Mouse (Mus musculus): ENCODE results near the gene Sptbn2.
"Not testable (repeated sequence)": the region's sequence is repeated elsewhere in the genome, so short reads cannot be mapped to it uniquely, and the experiment has no call there.

Gene Sptbn2

DNA sequence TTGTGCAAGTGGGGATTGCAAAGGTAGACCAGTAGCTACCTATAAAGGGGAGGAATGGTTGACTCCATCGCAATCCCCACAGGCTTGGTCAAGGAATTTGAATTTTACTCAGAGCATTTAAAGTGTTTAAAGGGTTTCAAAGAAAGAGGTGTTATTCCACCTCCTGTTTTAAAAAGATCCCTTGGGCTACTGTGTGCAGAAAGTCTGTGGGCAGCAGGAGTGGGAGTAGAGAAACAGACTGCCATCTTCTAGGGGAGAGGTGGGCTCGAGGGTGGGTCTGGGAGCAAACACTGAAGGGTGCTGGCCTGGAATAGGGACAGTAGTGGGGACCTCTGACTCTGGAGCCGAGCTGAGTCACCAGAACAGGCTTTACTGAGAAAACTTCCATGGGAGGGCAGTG lies 22.1 kb downstream of the Sptbn2 start:
- no peak for DNase-seq

- DNase-seq, result no peak
Measured at GRCm38 (mm10) chr19:4737866-4738265, 26.9 kb downstream of the Sptbn2 start.

GRCm38 (mm10) chr19:4739053-4739452 lies 28.1 kb downstream of the Sptbn2 start:
- no peak for DNase-seq

- DNase-seq, result no peak
Measured at GRCm38 (mm10) chr19:4739762-4740161, 28.8 kb downstream of the Sptbn2 start.

DNA sequence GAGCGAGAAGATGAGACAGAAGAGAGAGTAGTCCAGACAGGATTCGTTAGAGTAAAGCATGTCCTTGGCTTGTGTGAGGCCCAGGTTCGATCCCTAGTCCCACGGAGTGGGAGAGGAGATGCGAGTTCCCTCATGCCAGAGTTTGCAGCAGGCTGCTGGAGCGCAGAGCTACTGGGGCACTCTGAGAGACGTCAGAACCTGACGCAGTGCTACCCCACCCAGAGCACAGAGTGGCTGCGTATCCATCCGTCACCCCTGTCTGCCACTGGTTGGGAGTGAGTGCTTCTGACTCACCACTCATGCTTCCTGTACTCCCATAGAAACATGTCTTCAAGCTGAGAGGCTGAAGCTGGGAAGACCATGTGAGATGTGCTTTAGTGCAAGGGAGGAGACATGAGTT lies 30.5 kb downstream of the Sptbn2 start:
- no peak for DNase-seq

- no peak for DNase-seq
Measured at GRCm38 (mm10) chr19:4742229-4742628, 31.3 kb downstream of the Sptbn2 start.

DNA sequence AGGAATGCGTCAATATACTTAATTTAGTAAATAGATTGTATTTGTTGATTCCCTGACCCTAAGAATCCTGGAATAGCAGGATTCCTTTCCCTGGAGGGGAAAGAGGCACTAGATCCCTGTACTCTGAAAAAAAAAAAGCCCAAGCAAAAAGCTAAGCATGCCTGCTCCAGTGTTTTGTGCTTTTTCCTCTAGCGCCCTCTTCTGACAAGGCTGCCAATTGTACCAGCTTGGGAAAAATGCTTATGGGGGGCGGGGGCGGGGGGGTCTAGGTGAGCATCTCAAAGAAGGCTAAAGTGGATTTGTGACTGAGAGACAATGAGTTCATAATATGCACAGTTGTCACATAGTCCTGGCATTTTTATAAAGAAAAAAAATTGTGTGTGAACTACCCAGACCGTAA lies 32.6 kb downstream of the Sptbn2 start:
- DNase-seq, result no peak

GRCm38 (mm10) chr19:4744026-4744425 lies 33.1 kb downstream of the Sptbn2 start:
- DNase-seq, result no peak

- DNase-seq, result no peak
Measured at GRCm38 (mm10) chr19:4745057-4745456, 34.1 kb downstream of the Sptbn2 start.

GRCm38 (mm10) chr19:4745681-4746080 lies 34.7 kb downstream of the Sptbn2 start:
- DNase-seq, result no peak

GRCm38 (mm10) chr19:4746611-4747010 lies 35.6 kb downstream of the Sptbn2 start:
- no peak for DNase-seq

DNA sequence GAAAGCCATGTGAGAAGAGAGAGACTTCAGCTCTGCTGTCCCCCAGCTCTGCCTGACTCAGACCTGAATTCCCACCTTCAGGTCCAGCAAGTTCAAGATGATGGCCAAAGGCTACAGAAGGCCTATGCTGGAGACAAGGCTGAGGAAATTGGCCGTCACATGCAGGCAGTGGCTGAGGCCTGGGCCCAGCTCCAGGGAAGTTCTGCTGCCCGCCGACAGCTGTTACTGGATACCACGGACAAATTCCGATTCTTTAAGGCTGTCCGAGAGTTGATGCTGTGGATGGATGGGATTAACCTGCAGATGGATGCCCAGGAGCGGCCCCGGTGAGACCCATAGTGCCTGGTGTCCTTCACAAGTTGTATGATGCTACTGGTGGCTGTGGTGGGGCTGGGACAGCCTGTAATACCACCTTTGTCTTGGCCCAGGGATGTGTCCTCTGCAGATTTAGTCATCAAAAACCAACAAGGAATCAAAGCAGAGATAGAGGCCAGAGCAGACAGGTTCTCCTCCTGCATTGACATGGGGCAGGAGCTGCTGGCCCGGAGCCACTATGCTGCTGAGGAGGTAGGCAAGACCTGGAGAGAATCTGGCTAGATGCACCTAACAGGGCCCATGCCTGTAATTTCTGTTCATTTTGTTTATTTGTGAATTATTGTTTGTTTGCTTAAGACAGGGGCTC lies 36.8 kb downstream of the Sptbn2 start:
- DNase-seq, result no peak

DNA sequence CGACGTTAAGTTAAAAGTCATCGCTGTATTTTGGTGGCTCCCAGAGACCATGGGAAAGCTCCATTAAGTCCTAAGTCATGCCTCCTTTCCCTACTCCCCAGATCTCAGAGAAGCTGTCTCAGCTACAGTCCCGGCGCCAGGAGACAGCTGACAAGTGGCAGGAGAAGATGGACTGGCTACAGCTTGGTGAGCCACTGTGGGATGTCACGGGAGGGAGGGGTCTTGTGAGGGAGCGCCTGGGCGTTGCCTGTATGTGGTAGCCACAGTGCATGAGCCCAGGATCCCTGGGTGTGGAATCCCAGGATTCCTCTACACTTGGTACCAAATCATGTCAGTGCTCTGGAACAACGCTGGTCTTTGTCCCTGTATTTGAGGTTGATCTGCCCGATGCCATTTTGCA lies 37.5 kb downstream of the Sptbn2 start:
- no peak for DNase-seq

- no peak for DNase-seq
Measured at GRCm38 (mm10) chr19:4749975-4750374, 39.0 kb downstream of the Sptbn2 start.

- peak; percentile 78 to 89 for DNase-seq
Measured at GRCm38 (mm10) chr19:4755565-4756192, 44.7 kb downstream of the Sptbn2 start.

DNA sequence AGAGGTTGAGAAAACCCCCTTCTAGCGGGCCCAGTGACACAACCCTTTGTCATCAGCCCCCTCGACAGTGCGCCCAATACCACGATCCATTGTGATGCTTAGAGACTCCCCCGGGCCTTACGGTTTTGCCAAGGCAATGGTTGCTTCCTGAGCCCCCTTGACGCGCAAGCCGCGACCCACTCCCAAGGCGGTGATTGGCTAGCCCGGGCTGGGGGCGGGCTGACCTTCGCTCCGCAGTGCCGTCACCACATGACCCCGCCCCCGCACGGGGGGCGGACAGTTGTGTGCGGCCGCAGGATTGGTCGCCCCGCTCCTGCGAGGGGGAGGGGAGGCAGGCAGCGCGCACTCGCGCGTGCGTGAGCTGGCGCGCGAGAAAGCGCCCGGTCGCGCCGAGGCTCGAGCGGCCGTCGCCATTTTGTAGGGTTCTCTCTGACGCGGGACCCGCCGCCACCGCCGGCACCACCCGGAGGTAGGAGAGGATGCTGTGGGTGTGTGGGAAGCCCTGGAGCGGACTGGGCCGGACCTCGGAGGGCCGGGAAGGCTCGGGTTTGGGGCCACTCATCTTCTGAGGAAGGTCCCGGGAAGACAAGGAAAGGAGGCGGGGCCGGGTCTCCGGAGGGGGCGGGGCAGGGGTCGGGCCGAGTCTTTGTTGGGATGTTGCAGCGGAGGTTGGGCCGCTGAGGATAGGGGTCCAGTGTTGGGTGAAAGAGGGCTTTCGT lies 45.4 kb downstream of the Sptbn2 start, which contains the start of gene Rbm4b:
Gene Rbm4b, plus strand, starts transcription at position 305 of the 719 bp plus-strand sequence.
- peak; percentile 95 to 97 for DNase-seq

GRCm38 (mm10) chr19:4756921-4757320 lies 46.0 kb downstream of the Sptbn2 start:
- DNase-seq, result no peak

GRCm38 (mm10) chr19:4760544-4760943 lies 49.6 kb downstream of the Sptbn2 start:
- not testable (repeated sequence) for DNase-seq

DNA sequence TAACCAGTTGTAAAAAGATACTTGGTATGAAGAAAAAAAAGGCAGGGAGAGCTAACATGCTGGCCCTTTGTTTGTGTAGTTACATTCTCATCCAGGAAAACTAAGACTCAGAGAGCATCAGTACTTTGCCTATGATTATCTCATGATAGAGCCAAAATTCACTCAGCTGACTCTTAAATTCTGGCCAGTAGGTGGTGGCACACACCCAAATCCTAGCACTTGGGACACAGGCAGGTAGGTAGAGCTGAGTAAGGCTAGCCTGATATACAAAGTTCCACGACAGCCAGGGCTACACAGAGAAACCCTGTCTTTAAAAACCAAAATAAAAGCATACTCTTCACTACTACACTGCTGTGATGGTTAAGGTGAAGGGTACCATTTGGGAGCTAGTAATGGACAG lies 51.9 kb downstream of the Sptbn2 start:
- DNase-seq, result no peak

GRCm38 (mm10) chr19:4767507-4768148 lies 56.7 kb downstream of the Sptbn2 start:
- no peak for DNase-seq

GRCm38 (mm10) chr19:4772785-4773184 lies 61.8 kb downstream of the Sptbn2 start:
- DNase-seq, result no peak

DNA sequence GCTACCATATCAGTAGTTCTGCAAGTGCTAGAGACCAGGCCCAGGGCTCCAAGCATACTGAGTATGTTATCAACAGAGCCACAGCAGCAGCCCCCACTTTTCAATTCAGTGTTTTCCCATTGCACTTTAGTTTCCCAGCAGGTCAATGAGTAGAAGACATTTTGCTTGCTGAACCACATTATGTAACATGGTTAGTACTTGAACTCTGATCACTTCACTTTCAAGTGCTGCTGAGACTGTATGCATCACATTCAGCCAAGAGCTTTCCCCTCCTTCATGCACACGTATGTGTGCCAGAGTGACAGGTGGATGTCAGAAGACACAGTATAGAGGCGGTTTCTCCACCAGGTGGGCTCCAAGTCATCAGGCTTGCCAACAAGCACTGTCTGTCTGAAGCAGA lies 71.9 kb downstream of the Sptbn2 start:
- no peak for DNase-seq

GRCm38 (mm10) chr19:4785206-4785605 lies 74.2 kb downstream of the Sptbn2 start:
- no peak for DNase-seq
